Mouse (Mus musculus) urinary bladder, postnatal 25 days (tissue): ENCODE data around the gene Sucla2.
"Not testable (repeated sequence)": the region's sequence is repeated elsewhere in the genome, so short reads cannot be mapped to it uniquely, and the experiment has no call there.

Experiments used
- DNase-seq: peaks from one replicate; pipeline ENCODE4 v3.0.0; 2022; ENCODE audit warnings: low spot score

The Sucla2 gene

DNA sequence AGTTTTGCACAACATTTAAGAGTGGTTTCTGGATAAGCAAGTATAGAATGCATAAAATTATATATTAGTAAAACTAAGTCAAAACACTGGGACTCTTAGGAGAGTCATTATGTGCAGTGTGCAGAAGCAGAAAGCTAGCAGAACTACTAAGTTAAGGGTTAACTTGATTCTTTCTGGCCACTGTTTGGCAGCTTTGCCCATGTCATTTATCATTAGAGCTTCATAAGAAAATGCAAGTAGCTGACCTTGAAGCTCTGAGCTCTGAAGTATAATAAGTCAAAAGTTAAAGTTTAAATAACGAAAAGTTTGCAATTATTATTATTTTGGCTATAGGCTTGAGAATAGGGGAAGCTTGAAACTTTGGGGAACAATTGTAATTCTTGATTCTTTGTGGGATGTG is 89.8 kb downstream of the Sucla2 start:
- not testable (repeated sequence) for DNase-seq

DNA sequence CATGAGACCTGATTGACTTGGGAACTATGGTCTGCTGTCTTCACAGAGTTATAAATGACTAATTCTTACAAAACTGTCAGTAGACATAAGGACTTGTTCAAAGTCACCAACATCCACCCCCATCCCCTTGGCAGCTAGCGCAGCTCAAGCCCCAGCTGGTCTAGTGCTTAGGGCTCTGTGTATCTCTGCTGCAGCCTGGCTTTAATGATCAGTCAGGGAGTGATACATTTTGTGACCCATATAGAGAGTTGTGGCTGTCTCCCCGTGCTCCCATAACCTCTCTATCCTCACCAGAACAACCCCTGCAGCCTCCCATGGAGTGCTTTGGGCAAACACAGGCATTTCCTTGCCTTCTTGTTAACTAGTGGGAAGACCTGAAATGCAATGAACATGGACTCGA is 95.8 kb downstream of the Sucla2 start:
- DNase-seq: no peak

DNA sequence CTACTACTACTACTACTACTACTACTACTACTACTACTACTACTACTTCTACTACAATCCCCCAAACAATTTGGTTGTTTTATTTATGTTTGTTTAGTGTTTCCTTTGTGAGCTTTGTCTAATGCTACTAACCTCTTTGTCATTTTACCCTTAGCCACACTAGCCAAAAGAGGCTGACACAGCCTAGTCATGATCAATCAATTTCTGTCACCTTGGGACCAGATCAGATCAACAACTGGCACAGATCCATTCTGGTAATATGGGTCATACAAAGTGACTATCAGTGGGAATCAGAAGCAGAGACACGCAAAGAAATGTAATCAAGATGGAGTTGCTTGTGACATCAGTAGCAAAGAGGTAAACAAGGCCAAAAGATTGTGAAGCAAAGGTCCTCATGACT is 97.9 kb downstream of the Sucla2 start:
- DNase-seq: no peak

DNA sequence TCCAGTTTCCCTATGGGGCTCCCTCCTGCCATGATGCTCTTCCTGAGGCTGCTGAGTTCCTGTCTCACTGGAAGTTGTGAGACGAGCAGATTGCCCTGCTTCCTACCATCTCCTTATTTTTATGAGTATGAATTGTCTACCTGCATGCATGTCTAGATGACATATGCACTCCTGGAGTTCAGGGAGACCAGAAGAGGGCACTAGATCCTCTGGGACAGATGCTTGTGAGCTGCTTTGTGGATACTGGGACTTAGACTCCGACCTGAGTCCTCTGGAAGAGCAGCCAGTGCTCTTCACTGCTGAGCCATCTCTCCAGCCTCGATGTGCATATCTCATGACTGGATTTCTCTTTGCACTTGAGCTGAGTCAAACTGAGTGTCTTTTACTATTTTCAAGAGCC is 100.3 kb downstream of the Sucla2 start:
- no peak for DNase-seq

DNA sequence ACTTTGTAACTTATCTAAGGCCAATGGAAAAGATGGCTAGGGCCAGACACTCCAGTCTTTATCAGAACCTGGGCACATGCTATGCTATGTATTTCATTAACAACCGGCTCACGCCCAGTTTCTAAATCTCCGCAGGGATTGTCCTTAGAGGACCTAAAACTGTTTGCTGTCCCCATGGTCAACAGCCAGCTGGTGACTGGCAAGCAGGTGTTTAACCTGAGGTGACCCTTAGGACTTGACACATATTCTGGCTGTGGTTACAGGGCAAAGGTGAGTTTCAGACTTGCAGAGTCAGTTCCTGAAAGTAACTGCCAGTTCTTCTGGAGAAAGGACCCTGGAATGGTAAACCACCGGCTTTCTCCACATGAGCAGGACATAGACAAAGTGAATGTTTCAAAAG is 106.4 kb downstream of the Sucla2 start:
- no peak for DNase-seq

DNA sequence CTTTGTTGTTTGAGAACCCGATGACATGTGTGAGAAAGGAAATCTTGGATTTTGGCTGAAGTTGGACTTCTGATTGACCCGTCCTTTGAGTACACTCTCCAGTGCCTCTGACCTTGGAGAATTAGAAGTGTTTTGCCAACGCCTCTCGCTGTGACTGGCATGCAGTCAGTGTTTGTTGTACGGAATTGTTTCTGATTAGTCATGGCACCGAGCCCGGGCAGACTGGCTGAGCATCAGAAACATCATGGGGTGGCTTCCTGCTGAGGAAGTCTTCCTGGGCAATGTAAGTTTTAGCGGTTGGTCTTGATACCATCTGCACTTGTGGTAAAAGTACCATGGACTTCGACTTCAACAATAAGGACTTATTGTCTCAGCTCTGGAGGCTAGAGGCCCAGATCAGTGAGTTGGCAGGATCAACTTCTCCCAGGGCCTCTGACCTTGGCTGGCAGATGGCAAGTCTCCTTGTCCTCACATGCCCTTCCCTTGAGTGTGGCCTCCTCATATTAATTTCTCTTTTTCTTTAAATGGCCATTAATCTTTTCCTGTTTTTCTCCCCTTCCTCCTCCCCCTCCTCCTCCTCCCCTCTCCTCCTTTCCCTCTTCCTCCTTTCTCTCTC is 107.6 kb downstream of the Sucla2 start:
- no peak for DNase-seq

DNA sequence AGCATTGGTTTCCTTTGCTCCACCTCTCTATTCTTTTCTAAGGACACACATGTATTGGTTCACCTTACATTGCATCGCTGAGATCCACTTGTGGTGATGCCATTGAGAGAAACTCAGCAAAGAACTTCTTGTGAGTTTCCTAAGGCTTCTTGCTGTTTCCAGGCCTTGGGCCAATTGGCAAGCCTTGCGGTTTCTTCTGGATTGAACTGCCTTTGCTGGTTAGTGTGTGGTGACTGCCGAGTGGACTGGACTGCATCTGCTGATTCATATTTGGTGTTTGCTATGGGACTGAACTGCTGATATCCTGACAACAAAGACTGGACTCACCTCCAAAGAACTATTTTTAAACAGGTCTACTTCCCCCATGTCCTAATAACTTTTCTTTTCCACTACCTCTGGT is 109.2 kb downstream of the Sucla2 start:
- DNase-seq: no peak

DNA sequence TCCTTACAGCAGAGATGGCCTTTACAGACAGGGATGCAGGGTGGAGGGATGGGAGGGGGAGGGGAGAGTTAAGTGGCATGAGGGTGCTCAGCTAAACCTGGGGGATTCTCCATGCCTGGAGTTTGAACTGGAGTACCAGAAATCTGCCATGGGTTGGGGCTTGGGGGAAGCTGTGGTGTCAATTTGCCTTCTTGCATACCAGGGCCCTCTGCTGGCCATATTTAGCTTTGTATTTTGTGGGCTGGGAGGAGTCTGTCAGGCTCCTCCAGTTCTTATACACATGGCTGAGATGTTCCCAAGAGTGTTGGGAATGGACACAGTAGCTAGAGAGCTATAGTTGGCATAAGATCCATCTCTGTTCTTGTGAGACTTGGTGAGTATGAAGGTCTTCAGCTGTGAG is 112.3 kb downstream of the Sucla2 start:
- no peak for DNase-seq
